Mouse (Mus musculus) stomach, postnatal 0 days (tissue): Measurements from ENCODE around the gene Klf6. TPM values are rescaled to one million over a fixed set of nuclear protein-coding genes. Genes with fewer than 3 reads are reported as not detected.

ENCODE experiments used
- ATAC-seq: fragments of 200-750 bp; cut with Nextera tagmentation; 2 replicates; pipeline ENCODE4 v1.8.0; 2017; ENCODE audit not compliant: low FRiP score, low TSS enrichment
- DNase-seq: peaks from one replicate; pipeline ENCODE4 v3.0.0-alpha.2; 2016; ENCODE audit warnings: low spot score
- H3K27ac ChIP-seq: fragments of 300-500 bp; sonication (generic); replicated peaks from 2 replicates; pipeline ENCODE4 v1.5.1; 2014; ENCODE audit warnings: mild to moderate bottlenecking, control low read depth
- H3K27me3 ChIP-seq: fragments of 300-500 bp; sonication (generic); 2 replicates; pipeline ENCODE4 v1.6.1; 2014; ENCODE audit warnings: low read length; ENCODE audit not compliant: control insufficient read depth, insufficient read depth
- H3K36me3 ChIP-seq: fragments of 300-500 bp; sonication (generic); 2 replicates; pipeline ENCODE4 v1.6.1; 2014; ENCODE audit warnings: low read length, mixed read lengths; ENCODE audit not compliant: control insufficient read depth, insufficient read depth
- H3K4me1 ChIP-seq: fragments of 300-500 bp; sonication (generic); replicated peaks from 2 replicates; pipeline ENCODE4 v1.6.1; 2014; ENCODE audit warnings: antibody characterized with exemption; ENCODE audit not compliant: control insufficient read depth, insufficient read depth
- H3K4me2 ChIP-seq: fragments of 300-500 bp; sonication (generic); replicated peaks from 2 replicates; pipeline ENCODE4 v1.6.1; 2014; ENCODE audit warnings: low read depth, mild to moderate bottlenecking, control low read depth, moderate library complexity
- H3K4me3 ChIP-seq: fragments of 300-500 bp; sonication (generic); 2 replicates; pipeline ENCODE4 v1.5.1; 2014; ENCODE audit warnings: low read depth, low read length, control low read depth
- H3K9ac ChIP-seq: fragments of 300-500 bp; sonication (generic); 2 replicates; pipeline ENCODE4 v1.6.1; 2014; ENCODE audit warnings: mild to moderate bottlenecking, low read length, control low read depth, mixed read lengths
- H3K9me3 ChIP-seq: fragments of 300-500 bp; sonication (generic); 2 replicates; pipeline ENCODE4 v1.6.1; 2016; ENCODE audit warnings: low read length; ENCODE audit not compliant: control insufficient read depth
- CTCF ChIP-seq: IDR thresholded peaks from 2 replicates; pipeline ENCODE4 v1.5.1; 2016; ENCODE audit warnings: antibody characterized with exemption, low read depth, mild to moderate bottlenecking, moderate library complexity
- EP300 ChIP-seq: optimal IDR thresholded peaks from 2 replicates; pipeline ENCODE3; 2016; ENCODE audit warnings: antibody characterized with exemption
- WGBS: fragments of 180-500 bp; shearing (Covaris S2); extraction: QIAGEN DNeasy Blood & Tissue Kit; methylation state at CpG from one replicate; pipeline ENCODE4 v1.1.7; 2014; 5-methylcytosine and 5-hydroxymethylcytosine counted together
- polyA plus RNA-seq: library from polyadenylated mRNA; unstranded; fragments of >200 nt; fragmentation: Nextera tagmentation; extraction: Ambion mirVana; gene quantifications from 2 replicates; pipeline ENCODE4 v1.2.1, GENCODE M21; 2015

Klf6 gene
- polyA plus RNA-seq, 1 experiment from 2014 or later = 116 TPM

DNA sequence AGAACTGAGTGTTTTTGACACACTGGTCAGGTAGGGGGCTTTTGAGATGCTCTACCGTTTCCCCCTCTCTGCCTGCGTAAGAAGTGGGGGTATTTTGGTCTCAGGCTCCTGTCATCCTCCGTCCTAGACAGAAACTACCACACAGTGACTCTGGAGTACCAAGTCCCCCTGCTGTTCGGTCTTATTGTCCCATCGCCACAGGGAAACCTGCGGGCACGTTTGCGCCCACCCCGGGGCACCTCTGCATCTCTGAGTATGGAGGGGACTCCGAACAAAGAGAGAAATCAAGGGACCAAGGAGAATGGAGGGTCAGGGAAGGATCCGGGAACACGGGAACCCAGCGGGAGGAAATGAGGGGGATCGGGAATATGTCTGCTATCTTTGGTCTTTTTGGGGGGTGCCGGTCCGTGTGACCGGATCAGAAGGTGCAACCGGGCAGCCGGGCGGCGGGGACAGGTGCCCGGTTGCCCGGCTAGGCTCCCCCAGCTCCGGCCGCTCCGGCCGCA lies 578 bp upstream of the Klf6 start:
- H3K4me2 ChIP-seq = peak overlapping the region; percentile 56
- no peak for DNase-seq
- peaks cover 9% of the 10 kb centered on the region for H3K36me3 ChIP-seq
- peak; percentile 68 for TF ChIP-seq CTCF
- no peak for TF ChIP-seq EP300
- ATAC-seq = peak; percentile 30
- H3K4me1 ChIP-seq = no peaks in the 10 kb centered on the region; the same call in 1 of the 2 replicates
- H3K9me3 ChIP-seq = no peaks in the 10 kb centered on the region
- under 1% methylated on average over 26 of the region's 27 CpGs for WGBS
- H3K9ac ChIP-seq = peak overlapping the region; percentile 96
- H3K27me3 ChIP-seq = no peaks in the 10 kb centered on the region
- H3K27ac ChIP-seq = peak overlapping the region; percentile 98
- peak overlapping the region; percentile 69 for H3K4me3 ChIP-seq

DNA sequence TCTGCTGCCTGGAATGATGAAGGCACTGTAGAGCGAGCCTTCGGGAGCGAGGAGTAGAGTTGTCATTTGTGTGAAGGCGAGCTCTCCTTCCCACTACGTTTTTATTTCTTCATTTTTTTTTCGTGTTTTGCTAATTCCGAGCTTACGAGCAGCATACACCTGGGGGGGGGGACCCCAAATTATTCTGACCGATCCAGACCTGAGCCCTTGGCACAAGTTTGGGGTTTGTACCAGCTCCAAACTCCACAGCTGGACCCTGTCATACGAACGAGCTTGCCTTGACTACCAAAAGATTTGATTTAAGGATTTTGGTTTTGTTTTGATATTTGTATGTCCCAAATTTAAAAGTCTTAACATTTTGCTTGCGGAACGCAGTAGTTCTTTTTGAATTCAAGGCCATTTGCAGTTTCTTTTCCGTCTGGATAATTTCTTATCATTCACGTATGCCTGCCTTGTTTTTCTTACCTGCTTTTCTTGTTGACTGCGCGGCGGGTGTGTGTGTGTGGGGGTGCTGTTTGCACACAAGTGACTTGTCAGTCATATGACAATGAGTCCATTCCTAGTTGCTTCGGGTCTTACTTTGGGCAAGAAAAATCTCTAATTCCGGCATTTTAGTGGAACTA lies 832 bp downstream of the Klf6 start:
- ATAC-seq = no peak
- Histone ChIP-seq H3K4me3 (peak overlapping the region; percentile 80), H3K27me3 (no peaks in the 10 kb centered on the region)

DNA sequence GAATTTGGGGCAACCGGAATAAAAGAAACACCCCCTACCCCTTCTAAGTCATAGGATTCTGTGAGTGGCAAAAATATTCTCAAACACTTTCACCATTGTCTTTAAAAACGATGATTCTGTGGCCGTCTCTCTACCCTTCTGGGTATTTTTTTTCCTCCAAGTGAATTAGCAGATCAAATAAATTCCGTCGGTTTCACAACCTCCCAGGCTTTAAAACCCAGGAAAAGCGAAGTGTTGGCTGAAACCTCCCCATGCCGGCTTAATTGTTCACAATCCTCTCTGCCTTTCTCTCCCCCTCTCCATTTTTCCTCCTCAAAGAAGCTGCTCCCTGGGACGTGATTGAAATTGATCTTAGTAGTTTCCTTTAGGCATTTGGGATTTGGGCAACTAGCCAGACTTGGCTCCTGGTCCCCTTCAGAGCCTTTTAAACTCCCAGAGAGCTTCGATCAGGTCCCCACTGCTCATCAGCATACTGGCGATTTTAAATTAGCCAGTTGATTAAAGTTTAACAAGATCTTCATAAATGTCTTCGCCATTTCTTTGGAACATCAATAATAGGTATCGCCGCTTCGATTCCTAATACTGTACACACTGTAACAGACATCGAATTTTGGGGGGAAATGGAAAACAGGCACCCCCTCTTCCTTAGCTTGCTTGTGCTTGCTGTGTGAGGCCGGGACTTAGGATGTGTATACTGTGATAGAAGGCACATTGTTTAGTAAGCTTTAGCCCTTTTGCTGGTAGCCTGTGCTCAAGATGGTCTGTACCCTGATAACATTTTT lies 1.5 kb downstream of the Klf6 start:
- 1% methylated on average over 16 of the region's 16 CpGs for WGBS

More for the DNA sequence above, 832 bp downstream of the Klf6 start:
- peak; percentile 58 for DNase-seq
- WGBS = 0% methylated on average over 20 of the region's 20 CpGs
- TF ChIP-seq CTCF = no peak
- TF ChIP-seq EP300 = peak; percentile 45
- peaks cover 3% of the 10 kb centered on the region; the same call in 1 of the 2 replicates for H3K4me1 ChIP-seq
- H3K27ac ChIP-seq = peak overlapping the region; percentile 98
- no peaks in the 10 kb centered on the region for H3K9me3 ChIP-seq
- peaks cover 23% of the 10 kb centered on the region for H3K36me3 ChIP-seq
- H3K9ac ChIP-seq = peak overlapping the region; percentile 91
- peak overlapping the region; percentile 61 for H3K4me2 ChIP-seq

GRCm38 (mm10) chr13:5863408-5863891 lies 2.2 kb downstream of the Klf6 start:
- 1% methylated on average over 5 of the region's 5 CpGs for WGBS
- no peak for DNase-seq
- H3K9me3 ChIP-seq = no peaks in the 10 kb centered on the region
- TF ChIP-seq EP300 (no peak), CTCF (no peak)
- peak overlapping the region; percentile 80 for H3K4me3 ChIP-seq
- H3K36me3 ChIP-seq = peaks cover 32% of the 10 kb centered on the region
- H3K9ac ChIP-seq = peak overlapping the region; percentile 91
- peak overlapping the region; percentile 98 for H3K27ac ChIP-seq
- H3K4me1 ChIP-seq = peaks cover 3% of the 10 kb centered on the region; the same call in 1 of the 2 replicates
- H3K27me3 ChIP-seq = no peaks in the 10 kb centered on the region
- peak overlapping the region; percentile 61 for H3K4me2 ChIP-seq
- no peak for ATAC-seq

More for the DNA sequence above, 1.5 kb downstream of the Klf6 start:
- Histone ChIP-seq H3K27ac (peak overlapping the region; percentile 98), H3K4me1 (peaks cover 3% of the 10 kb centered on the region; the same call in 1 of the 2 replicates), H3K9me3 (no peaks in the 10 kb centered on the region), H3K4me3 (peak overlapping the region; percentile 80), H3K4me2 (peak overlapping the region; percentile 61), H3K36me3 (peaks cover 29% of the 10 kb centered on the region), H3K27me3 (no peaks in the 10 kb centered on the region), H3K9ac (peak overlapping the region; percentile 91)
- ATAC-seq (no peak), DNase-seq (no peak)
- TF ChIP-seq EP300 (no peak), CTCF (no peak)

DNA sequence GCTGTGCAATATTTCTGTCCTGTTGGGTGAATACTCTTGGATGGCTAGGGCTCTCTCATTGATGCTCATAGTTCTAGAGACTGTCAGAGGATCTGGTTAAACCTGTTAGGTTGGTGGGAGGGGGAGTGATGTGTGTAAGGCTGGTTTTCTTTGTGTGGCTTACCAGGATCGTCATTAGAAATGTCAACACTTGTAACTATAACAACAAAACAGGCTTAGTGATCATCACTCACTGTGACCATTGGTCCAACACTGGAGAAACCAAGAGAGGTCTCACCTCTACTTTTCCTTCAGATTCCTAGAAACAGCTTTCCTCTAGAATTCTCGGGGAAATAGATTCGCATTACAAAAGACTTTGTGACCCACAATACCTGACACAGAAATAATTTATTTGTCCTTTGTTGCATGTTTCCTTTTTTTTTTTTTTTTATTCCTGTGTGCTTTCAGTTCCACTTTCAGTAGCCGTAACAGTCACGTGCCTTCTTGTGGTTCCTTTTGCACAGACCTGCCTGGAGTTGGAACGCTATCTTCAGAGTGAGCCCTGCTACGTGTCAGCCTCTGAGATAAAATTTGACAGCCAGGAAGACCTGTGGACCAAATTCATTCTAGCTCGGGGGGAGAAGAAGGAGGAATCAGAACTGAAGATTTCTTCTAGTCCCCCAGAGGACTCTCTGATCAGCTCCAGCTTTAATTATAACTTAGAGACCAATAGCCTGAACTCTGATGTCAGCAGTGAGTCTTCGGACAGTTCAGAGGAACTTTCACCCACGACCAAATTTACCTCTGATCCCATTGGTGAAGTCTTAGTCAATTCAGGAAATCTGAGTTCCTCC lies 3.2 kb downstream of the Klf6 start:
- WGBS = 37% methylated on average over 10 of the region's 10 CpGs

More for the DNA sequence above, 3.2 kb downstream of the Klf6 start:
- TF ChIP-seq CTCF (no peak), EP300 (no peak)
- Histone ChIP-seq H3K27me3 (no peaks in the 10 kb centered on the region), H3K4me3 (peak overlapping the region; percentile 80), H3K36me3 (peaks cover 33% of the 10 kb centered on the region), H3K9ac (peak overlapping the region; percentile 27; the same call in 1 of the 2 replicates), H3K9me3 (no peaks in the 10 kb centered on the region), H3K4me1 (peaks cover 3% of the 10 kb centered on the region; the same call in 1 of the 2 replicates), H3K27ac (peak overlapping the region; percentile 73), H3K4me2 (peak overlapping the region; percentile 61)
- DNase-seq (peak; percentile 54), ATAC-seq (peak; percentile 7; the same call in 1 of the 2 replicates)
